Mouse (Mus musculus) limb, embryonic 10.5 days (tissue): Measurements from ENCODE around the gene Tspan13. TPM values are rescaled to one million over a fixed set of nuclear protein-coding genes. Genes with fewer than 3 reads are reported as not detected.

Experiments used
- DNase-seq: peaks from one replicate; pipeline ENCODE4 v3.0.0-alpha.2; 2017; ENCODE audit warnings: low spot score
- H3K27ac ChIP-seq: fragments of 300-500 bp; sonication (generic); 2 replicates; pipeline ENCODE4 v1.5.1; 2016; ENCODE audit warnings: mild to moderate bottlenecking
- H3K27me3 ChIP-seq: fragments of 300-500 bp; sonication (generic); 2 replicates; pipeline ENCODE4 v1.6.1; 2016; ENCODE audit warnings: low read depth, mild to moderate bottlenecking; ENCODE audit not compliant: poor library complexity, severe bottlenecking
- H3K36me3 ChIP-seq: fragments of 300-500 bp; sonication (generic); 2 replicates; pipeline ENCODE4 v1.6.1; 2016; ENCODE audit warnings: mild to moderate bottlenecking, moderate library complexity
- H3K4me1 ChIP-seq: fragments of 300-500 bp; sonication (generic); 2 replicates; pipeline ENCODE4 v1.6.1; 2016
- H3K4me3 ChIP-seq: fragments of 300-500 bp; sonication (generic); 2 replicates; pipeline ENCODE4 v1.5.1; 2016; ENCODE audit warnings: mild to moderate bottlenecking, moderate library complexity
- H3K9me3 ChIP-seq: fragments of 300-500 bp; sonication (generic); replicated peaks from 2 replicates; pipeline ENCODE4 v1.6.1; 2016; ENCODE audit warnings: mild to moderate bottlenecking
- WGBS: fragments of 180-500 bp; shearing (Covaris S2); methylation state at CpG from one replicate; pipeline ENCODE4 v1.1.7; 2016; 5-methylcytosine and 5-hydroxymethylcytosine counted together
- polyA plus RNA-seq: library from polyadenylated mRNA; unstranded; fragments of >200 nt; fragmentation: Nextera tagmentation; extraction: Ambion mirVana; gene quantifications from 2 replicates; pipeline ENCODE4 v1.2.1, GENCODE M21; 2016

Tspan13 gene
- polyA plus RNA-seq, 1 experiment from 2014 or later, result 57.7 TPM

DNA sequence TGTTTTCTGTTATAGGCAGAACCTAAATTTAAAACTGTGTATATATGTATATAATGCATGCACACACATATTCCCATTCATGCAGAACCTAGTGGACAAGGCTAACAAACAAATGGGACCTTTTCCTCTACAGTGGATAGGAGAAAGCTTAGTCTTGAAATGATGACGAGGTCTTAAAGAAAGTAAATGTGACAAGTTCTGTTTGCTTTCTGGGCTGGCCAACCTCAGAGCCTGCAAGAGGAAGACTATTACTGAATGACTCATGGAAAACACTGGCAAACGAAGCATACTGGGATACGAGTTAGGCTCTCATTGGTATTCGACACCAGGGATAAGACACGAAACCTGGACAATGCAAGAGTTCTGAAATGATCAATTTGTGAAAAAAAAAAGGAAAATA lies 57.6 kb downstream of the Tspan13 start:
- no peak for DNase-seq
- WGBS, result 90% methylated on average over 5 of the region's 5 CpGs
- H3K4me3 ChIP-seq, result no peak overlapping the region
- H3K4me1 ChIP-seq, result peaks cover 6% of the 10 kb centered on the region
- no peak overlapping the region for H3K27ac ChIP-seq
- H3K9me3 ChIP-seq, result no peaks in the 10 kb centered on the region
- no peaks in the 10 kb centered on the region for H3K27me3 ChIP-seq
- no peaks in the 10 kb centered on the region for H3K36me3 ChIP-seq

GRCm38 (mm10) chr12:35983472-35983871 lies 58.8 kb downstream of the Tspan13 start:
- no peak for DNase-seq
- Histone ChIP-seq H3K4me3 (no peak overlapping the region), H3K36me3 (no peaks in the 10 kb centered on the region), H3K4me1 (peaks cover 6% of the 10 kb centered on the region), H3K27me3 (no peaks in the 10 kb centered on the region), H3K27ac (no peak overlapping the region), H3K9me3 (no peaks in the 10 kb centered on the region)
- 97% methylated on average over 9 of the region's 9 CpGs for WGBS

DNA sequence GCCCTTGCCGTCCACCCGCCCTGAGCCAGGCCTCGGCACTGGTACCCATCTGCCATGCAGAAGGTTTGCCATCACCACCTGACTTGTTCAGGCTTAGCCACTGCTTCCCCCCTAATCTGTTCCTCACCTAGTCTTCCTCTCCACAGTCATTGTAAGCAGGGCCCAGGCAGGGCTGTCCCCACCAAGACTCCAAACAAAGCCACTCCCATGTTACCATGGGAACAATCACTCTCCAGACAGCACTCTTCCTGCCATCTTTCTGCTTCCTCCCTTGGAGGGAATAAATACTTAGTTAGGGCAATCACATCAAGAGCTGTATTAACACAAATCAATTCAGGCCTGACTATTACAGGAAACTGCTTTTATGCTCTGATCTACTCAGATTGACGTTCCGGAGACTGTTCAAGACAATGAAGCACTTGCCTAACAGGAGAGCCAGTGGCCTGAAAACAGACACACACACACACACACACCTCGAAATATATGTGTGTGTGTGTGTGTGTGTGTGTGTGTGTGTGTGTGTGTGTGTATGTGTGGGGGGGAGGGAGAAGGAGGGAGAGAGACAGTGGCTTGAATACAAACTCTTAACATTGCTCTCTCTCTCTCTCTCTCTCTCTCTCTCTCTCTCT lies 60.5 kb downstream of the Tspan13 start:
- WGBS, result 66% methylated on average over 6 of the region's 6 CpGs
- no peak overlapping the region for H3K4me3 ChIP-seq
- peaks cover 6% of the 10 kb centered on the region for H3K4me1 ChIP-seq
- no peaks in the 10 kb centered on the region for H3K36me3 ChIP-seq
- no peaks in the 10 kb centered on the region for H3K27me3 ChIP-seq
- H3K9me3 ChIP-seq, result no peaks in the 10 kb centered on the region
- DNase-seq, result no peak
- no peak overlapping the region for H3K27ac ChIP-seq

GRCm38 (mm10) chr12:35979625-35980024 lies 62.7 kb downstream of the Tspan13 start:
- Histone ChIP-seq H3K36me3 (no peaks in the 10 kb centered on the region), H3K4me1 (peaks cover 6% of the 10 kb centered on the region), H3K27me3 (no peaks in the 10 kb centered on the region), H3K9me3 (no peaks in the 10 kb centered on the region), H3K4me3 (no peak overlapping the region), H3K27ac (no peak overlapping the region)
- DNase-seq, result no peak
- WGBS, result 89% methylated on average over 5 of the region's 5 CpGs

- 44% methylated on average over 6 of the region's 6 CpGs for WGBS
- no peaks in the 10 kb centered on the region for H3K9me3 ChIP-seq
- DNase-seq, result no peak
- H3K4me1 ChIP-seq, result peaks cover 6% of the 10 kb centered on the region
- no peaks in the 10 kb centered on the region for H3K27me3 ChIP-seq
- no peak overlapping the region for H3K27ac ChIP-seq
- no peaks in the 10 kb centered on the region for H3K36me3 ChIP-seq
- no peak overlapping the region for H3K4me3 ChIP-seq
Measured at GRCm38 (mm10) chr12:35977633-35978246, 64.6 kb downstream of the Tspan13 start.

DNA sequence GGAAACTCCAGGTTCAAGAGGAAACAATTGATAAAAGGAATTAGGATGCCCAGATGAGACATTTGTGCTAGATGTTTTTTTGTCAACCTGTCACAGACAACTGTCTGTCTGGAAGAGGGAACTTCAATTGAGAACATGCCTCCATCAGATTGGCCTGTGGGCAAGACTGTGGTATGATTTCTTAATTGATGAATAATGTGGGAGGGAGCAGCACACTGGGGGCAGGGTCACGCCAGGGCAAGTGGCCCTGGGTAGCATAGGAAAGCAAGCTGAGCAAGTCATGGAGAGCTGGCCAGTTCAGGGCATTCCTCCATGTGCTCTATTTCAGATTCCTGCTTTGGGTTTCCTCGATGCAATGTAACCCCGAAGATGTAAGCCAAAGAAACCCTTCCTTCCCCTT lies 66.4 kb downstream of the Tspan13 start:
- Histone ChIP-seq H3K27me3 (no peaks in the 10 kb centered on the region), H3K4me1 (no peaks in the 10 kb centered on the region), H3K4me3 (no peak overlapping the region), H3K36me3 (no peaks in the 10 kb centered on the region), H3K27ac (no peak overlapping the region), H3K9me3 (no peaks in the 10 kb centered on the region)
- WGBS, result 93% methylated on average over 3 of the region's 3 CpGs
- DNase-seq, result no peak

DNA sequence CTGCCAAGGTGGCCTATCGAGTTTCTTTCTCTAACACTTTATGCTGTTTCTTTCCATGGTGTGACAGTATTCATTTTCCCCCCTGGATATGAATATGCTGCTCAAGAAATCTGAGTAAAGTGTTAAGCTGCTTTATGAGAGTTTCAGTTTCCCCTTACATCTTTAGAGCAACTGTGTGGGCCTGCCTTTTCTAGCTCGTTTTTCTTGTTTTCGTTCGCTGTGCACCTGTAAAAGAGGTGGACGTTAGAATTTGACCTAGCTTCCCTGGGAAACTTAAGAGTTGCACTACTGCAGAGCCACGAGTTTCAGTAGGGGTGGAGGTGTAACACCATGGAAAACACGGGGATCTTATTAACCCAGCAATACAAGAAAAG lies 75.5 kb downstream of the Tspan13 start:
- no peak overlapping the region for H3K4me3 ChIP-seq
- no peaks in the 10 kb centered on the region for H3K27me3 ChIP-seq
- no peak for DNase-seq
- no peaks in the 10 kb centered on the region for H3K4me1 ChIP-seq
- no peaks in the 10 kb centered on the region for H3K36me3 ChIP-seq
- no peak overlapping the region for H3K27ac ChIP-seq
- 80% methylated on average over 7 of the region's 7 CpGs for WGBS
- no peaks in the 10 kb centered on the region for H3K9me3 ChIP-seq

- Histone ChIP-seq H3K27me3 (no peaks in the 10 kb centered on the region), H3K4me3 (no peak overlapping the region), H3K36me3 (no peaks in the 10 kb centered on the region), H3K27ac (no peak overlapping the region), H3K9me3 (no peaks in the 10 kb centered on the region), H3K4me1 (no peaks in the 10 kb centered on the region)
- 63% methylated on average over 7 of the region's 7 CpGs for WGBS
- DNase-seq, result no peak
Measured at GRCm38 (mm10) chr12:35966098-35966767, 76.1 kb downstream of the Tspan13 start.

Other genes starting within 250 kb of the Tspan13 start
- not detected in 2 replicates for gene Agr3, start 116.9 kb downstream of the Tspan13 start, polyA plus RNA-seq
- gene Agr2, start 49.6 kb downstream of the Tspan13 start, polyA plus RNA-seq, result not detected in 2 replicates
- gene Ankmy2, start 114.6 kb upstream of the Tspan13 start, polyA plus RNA-seq, result 17.3 and 20.1 TPM in 2 replicates
- 293 and 316 TPM in 2 replicates for gene Bzw2, start 115.6 kb upstream of the Tspan13 start, polyA plus RNA-seq
- gene Lrrc72, start 210.9 kb upstream of the Tspan13 start, polyA plus RNA-seq, result not detected in 2 replicates